Mouse (Mus musculus): ENCODE measurements around the gene Rps27l. TPM values are rescaled to one million over a fixed set of nuclear protein-coding genes. Genes with fewer than 3 reads are reported as not detected.

Rps27l gene
- polyA plus RNA-seq, 1 experiment from 2014 or later = 572 TPM

GRCm38 (mm10) chr9:66930351-66930750, 15.5 kb upstream of the Rps27l start:
- H3K36me3 ChIP-seq (ENCODE audit: insufficient read depth, low read length) = no peaks in the 10 kb centered on the region
- no peak overlapping the region for H3K4me2 ChIP-seq (replicated peaks; ENCODE audit: low read depth, low read length)
- H3K27ac ChIP-seq (ENCODE audit: low read length) = no peak overlapping the region
- 43% methylated on average over 7 of the region's 7 CpGs for WGBS
- ATAC-seq (no peak), DNase-seq (ENCODE audit: low spot score) (no peak)
- H3K9me3 ChIP-seq (ENCODE audit: low read length) = no peaks in the 10 kb centered on the region
- H3K4me3 ChIP-seq (ENCODE audit: low read depth, low read length) = no peak overlapping the region
- H3K9ac ChIP-seq (replicated peaks; ENCODE audit: low read depth) = no peak overlapping the region
- H3K4me1 ChIP-seq (ENCODE audit: insufficient read depth, low read depth, low read length) = no peaks in the 10 kb centered on the region
- no peak for TF ChIP-seq EP300 (IDR thresholded peaks at IDR 0.05)
- TF ChIP-seq CTCF (IDR thresholded peaks at IDR 0.05) = no peak
- H3K27me3 ChIP-seq (replicated peaks; ENCODE audit: insufficient read depth, low read length) = no peaks in the 10 kb centered on the region

GRCm38 (mm10) chr9:66933869-66934808, 11.7 kb upstream of the Rps27l start:
- Histone ChIP-seq H3K36me3 (ENCODE audit: insufficient read depth, low read length) (no peaks in the 10 kb centered on the region), H3K27ac (ENCODE audit: low read length) (no peak overlapping the region), H3K4me2 (replicated peaks; ENCODE audit: low read depth, low read length) (no peak overlapping the region), H3K4me3 (ENCODE audit: low read depth, low read length) (no peak overlapping the region), H3K9ac (replicated peaks; ENCODE audit: low read depth) (no peak overlapping the region), H3K9me3 (ENCODE audit: low read length) (no peaks in the 10 kb centered on the region), H3K27me3 (replicated peaks; ENCODE audit: insufficient read depth, low read length) (no peaks in the 10 kb centered on the region), H3K4me1 (ENCODE audit: insufficient read depth, low read depth, low read length) (no peaks in the 10 kb centered on the region)
- TF ChIP-seq EP300 (IDR thresholded peaks at IDR 0.05) (no peak), CTCF (IDR thresholded peaks at IDR 0.05) (no peak)
- ATAC-seq = no peak
- no peak for DNase-seq (ENCODE audit: low spot score)
- WGBS = 79% methylated on average over 19 of the region's 19 CpGs

- ATAC-seq = peak; percentile 43; the same call in 1 of the 2 replicates
- Histone ChIP-seq H3K4me2 (replicated peaks; ENCODE audit: low read depth, low read length) (no peak overlapping the region), H3K9me3 (ENCODE audit: low read length) (no peaks in the 10 kb centered on the region), H3K36me3 (ENCODE audit: insufficient read depth, low read length) (no peaks in the 10 kb centered on the region), H3K4me3 (ENCODE audit: low read depth, low read length) (no peak overlapping the region), H3K4me1 (ENCODE audit: insufficient read depth, low read depth, low read length) (no peaks in the 10 kb centered on the region), H3K27ac (ENCODE audit: low read length) (no peak overlapping the region), H3K9ac (replicated peaks; ENCODE audit: low read depth) (no peak overlapping the region), H3K27me3 (replicated peaks; ENCODE audit: insufficient read depth, low read length) (no peaks in the 10 kb centered on the region)
- WGBS = 39% methylated on average over 8 of the region's 8 CpGs
- TF ChIP-seq EP300 (IDR thresholded peaks at IDR 0.05) = no peak
- no peak for TF ChIP-seq CTCF (IDR thresholded peaks at IDR 0.05)
- peak; percentile 31 for DNase-seq (ENCODE audit: low spot score)
Observed at GRCm38 (mm10) chr9:66937507-66937906, 8.4 kb upstream of the Rps27l start.

GRCm38 (mm10) chr9:66938836-66939235, 7.0 kb upstream of the Rps27l start:
- no peaks in the 10 kb centered on the region for H3K9me3 ChIP-seq (ENCODE audit: low read length)
- no peak overlapping the region for H3K4me3 ChIP-seq (ENCODE audit: low read depth, low read length)
- 4% methylated on average over 4 of the region's 4 CpGs for WGBS
- H3K9ac ChIP-seq (replicated peaks; ENCODE audit: low read depth) = no peak overlapping the region
- no peak overlapping the region for H3K4me2 ChIP-seq (replicated peaks; ENCODE audit: low read depth, low read length)
- H3K4me1 ChIP-seq (ENCODE audit: insufficient read depth, low read depth, low read length) = no peaks in the 10 kb centered on the region
- TF ChIP-seq CTCF (IDR thresholded peaks at IDR 0.05) (peak; percentile 92), EP300 (IDR thresholded peaks at IDR 0.05) (no peak)
- H3K27me3 ChIP-seq (replicated peaks; ENCODE audit: insufficient read depth, low read length) = no peaks in the 10 kb centered on the region
- ATAC-seq (peak; percentile 72), DNase-seq (ENCODE audit: low spot score) (peak; percentile 90)
- no peak overlapping the region for H3K27ac ChIP-seq (ENCODE audit: low read length)
- H3K36me3 ChIP-seq (ENCODE audit: insufficient read depth, low read length) = no peaks in the 10 kb centered on the region

- peaks cover 3% of the 10 kb centered on the region; the same call in 1 of the 2 replicates for H3K36me3 ChIP-seq (ENCODE audit: insufficient read depth, low read length)
- no peaks in the 10 kb centered on the region for H3K9me3 ChIP-seq (ENCODE audit: low read length)
- peak overlapping the region; percentile 87 for H3K4me3 ChIP-seq (ENCODE audit: low read depth, low read length)
- DNase-seq (ENCODE audit: low spot score) (peak; percentile 25), ATAC-seq (no peak)
- peak overlapping the region; percentile 96 for H3K27ac ChIP-seq (ENCODE audit: low read length)
- no peaks in the 10 kb centered on the region for H3K4me1 ChIP-seq (ENCODE audit: insufficient read depth, low read depth, low read length)
- peak overlapping the region; percentile 74 for H3K4me2 ChIP-seq (replicated peaks; ENCODE audit: low read depth, low read length)
- no peaks in the 10 kb centered on the region for H3K27me3 ChIP-seq (replicated peaks; ENCODE audit: insufficient read depth, low read length)
- peak overlapping the region; percentile 86 for H3K9ac ChIP-seq (replicated peaks; ENCODE audit: low read depth)
- WGBS = 8% methylated on average over 4 of the region's 4 CpGs
- TF ChIP-seq CTCF (IDR thresholded peaks at IDR 0.05) = no peak
- TF ChIP-seq EP300 (IDR thresholded peaks at IDR 0.05) = no peak
Observed at GRCm38 (mm10) chr9:66945161-66945560, 725 bp upstream of the Rps27l start.

DNA sequence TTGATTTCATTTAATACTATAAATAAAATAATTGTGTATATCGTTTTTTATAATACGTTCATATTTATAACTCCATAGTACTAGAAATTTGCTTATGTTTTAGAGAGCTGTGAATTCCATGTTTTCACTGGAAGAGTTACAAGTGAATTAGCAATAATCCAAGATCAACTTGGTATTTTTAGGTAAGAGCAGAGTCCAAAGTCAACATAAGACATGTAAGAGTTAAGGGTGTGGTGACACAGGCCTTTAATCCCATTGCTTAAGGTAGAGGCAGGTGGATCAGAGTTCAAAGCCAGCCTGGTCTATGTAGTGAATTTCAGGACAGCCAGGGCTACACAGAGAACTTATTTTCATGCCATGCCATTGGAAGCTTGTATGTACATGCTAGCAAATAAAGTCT, 2.6 kb downstream of the Rps27l start:
- H3K4me1 ChIP-seq (ENCODE audit: insufficient read depth, low read depth, low read length) = no peaks in the 10 kb centered on the region
- no peak overlapping the region for H3K27ac ChIP-seq (ENCODE audit: low read length)
- no peak overlapping the region for H3K4me3 ChIP-seq (ENCODE audit: low read depth, low read length)
- no peak overlapping the region for H3K9ac ChIP-seq (replicated peaks; ENCODE audit: low read depth)
- no peak overlapping the region for H3K4me2 ChIP-seq (replicated peaks; ENCODE audit: low read depth, low read length)
- WGBS = 96% methylated on average over 2 of the region's 2 CpGs
- no peak for DNase-seq (ENCODE audit: low spot score)
- no peaks in the 10 kb centered on the region for H3K27me3 ChIP-seq (replicated peaks; ENCODE audit: insufficient read depth, low read length)
- ATAC-seq = no peak
- TF ChIP-seq EP300 (IDR thresholded peaks at IDR 0.05) = no peak
- no peak for TF ChIP-seq CTCF (IDR thresholded peaks at IDR 0.05)
- peaks cover 3% of the 10 kb centered on the region; the same call in 1 of the 2 replicates for H3K36me3 ChIP-seq (ENCODE audit: insufficient read depth, low read length)
- H3K9me3 ChIP-seq (ENCODE audit: low read length) = no peaks in the 10 kb centered on the region

Data from lung, postnatal 0 days (tissue).